Mouse (Mus musculus) heart, embryonic 11.5 days (tissue): ENCODE measurements around the gene Sh3pxd2a. TPM values are rescaled to one million over a fixed set of nuclear protein-coding genes. Genes with fewer than 3 reads are reported as not detected.

Experiments used
- ATAC-seq: fragments of 200-750 bp; cut with Nextera tagmentation; replicated peaks from 2 replicates; pipeline ENCODE4 v1.8.0; 2017; ENCODE audit warnings: moderate library complexity; ENCODE audit not compliant: insufficient number of reproducible peaks, low FRiP score, low TSS enrichment
- H3K27ac ChIP-seq: fragments of 300-500 bp; sonication (generic); 2 replicates; pipeline ENCODE4 v1.5.1; 2014; ENCODE audit warnings: mild to moderate bottlenecking, low read depth, low read length
- H3K27me3 ChIP-seq: fragments of 300-500 bp; sonication (generic); 2 replicates; pipeline ENCODE4 v1.6.1; 2014; ENCODE audit warnings: mild to moderate bottlenecking, low read length, mixed read lengths; ENCODE audit not compliant: control insufficient read depth, insufficient read depth
- H3K36me3 ChIP-seq: fragments of 300-500 bp; sonication (generic); 2 replicates; pipeline ENCODE4 v1.6.1; 2014; ENCODE audit warnings: mild to moderate bottlenecking, low read length, moderate library complexity, mixed read lengths; ENCODE audit not compliant: control insufficient read depth, insufficient read depth
- H3K4me1 ChIP-seq: fragments of 300-500 bp; sonication (generic); 2 replicates; pipeline ENCODE4 v1.6.1; 2014; ENCODE audit warnings: low read length; ENCODE audit not compliant: control insufficient read depth, insufficient read depth
- H3K4me2 ChIP-seq: fragments of 300-500 bp; sonication (generic); 2 replicates; pipeline ENCODE4 v1.6.1; 2014; ENCODE audit warnings: mild to moderate bottlenecking, moderate library complexity
- H3K4me3 ChIP-seq: fragments of 300-500 bp; sonication (generic); 2 replicates; pipeline ENCODE4 v1.5.1; 2014; ENCODE audit warnings: low read depth, low read length
- H3K9ac ChIP-seq: fragments of 300-500 bp; sonication (generic); 2 replicates; pipeline ENCODE4 v1.6.1; 2014; ENCODE audit warnings: mild to moderate bottlenecking, low read depth, low read length, moderate library complexity
- H3K9me3 ChIP-seq: fragments of 300-500 bp; sonication (generic); replicated peaks from 2 replicates; pipeline ENCODE4 v1.6.1; 2016; ENCODE audit warnings: low read length; ENCODE audit not compliant: control insufficient read depth
- WGBS: fragments of 180-500 bp; shearing (Covaris S2); extraction: QIAGEN DNeasy Blood & Tissue Kit; methylation state at CpG from one replicate; pipeline ENCODE4 v1.1.7; 2014; ENCODE audit not compliant: insufficient replicate concordance; 5-methylcytosine and 5-hydroxymethylcytosine counted together
- polyA plus RNA-seq: library from polyadenylated mRNA; unstranded; fragments of >200 nt; fragmentation: Nextera tagmentation; extraction: Ambion mirVana; gene quantifications from 2 replicates; pipeline ENCODE4 v1.2.1, GENCODE M21; 2014

The Sh3pxd2a gene
- polyA plus RNA-seq, 1 experiment from 2014 or later: 10.1 TPM

GRCm38 (mm10) chr19:47508191-47508590 is 44.0 kb upstream of the Sh3pxd2a start:
- H3K4me3 ChIP-seq: no peak overlapping the region
- no peak overlapping the region for H3K4me2 ChIP-seq
- no peaks in the 10 kb centered on the region for H3K36me3 ChIP-seq
- no peak for ATAC-seq
- peak overlapping the region; percentile 50; the same call in 1 of the 2 replicates for H3K27ac ChIP-seq
- 62% methylated on average over 3 of the region's 3 CpGs for WGBS
- no peaks in the 10 kb centered on the region for H3K9me3 ChIP-seq
- peak overlapping the region; percentile 46; the same call in 1 of the 2 replicates for H3K9ac ChIP-seq
- H3K4me1 ChIP-seq: peaks cover 35% of the 10 kb centered on the region
- no peaks in the 10 kb centered on the region for H3K27me3 ChIP-seq

- Histone ChIP-seq H3K36me3 (no peaks in the 10 kb centered on the region; the same call in 1 of the 2 replicates), H3K9ac (no peak overlapping the region), H3K9me3 (no peaks in the 10 kb centered on the region), H3K27ac (no peak overlapping the region), H3K27me3 (no peaks in the 10 kb centered on the region), H3K4me2 (no peak overlapping the region), H3K4me1 (peaks cover 29% of the 10 kb centered on the region), H3K4me3 (no peak overlapping the region)
- WGBS: 57% methylated on average over 27 of the region's 27 CpGs
- no peak for ATAC-seq
Measured at GRCm38 (mm10) chr19:47507128-47508121, 43.2 kb upstream of the Sh3pxd2a start.

GRCm38 (mm10) chr19:47503625-47504024 is 39.4 kb upstream of the Sh3pxd2a start:
- Histone ChIP-seq H3K4me1 (peaks cover 15% of the 10 kb centered on the region), H3K4me3 (no peak overlapping the region), H3K9ac (no peak overlapping the region), H3K9me3 (no peaks in the 10 kb centered on the region), H3K36me3 (no peaks in the 10 kb centered on the region; the same call in 1 of the 2 replicates), H3K27me3 (no peaks in the 10 kb centered on the region), H3K4me2 (no peak overlapping the region), H3K27ac (no peak overlapping the region)
- no peak for ATAC-seq
- 65% methylated on average over 4 of the region's 4 CpGs for WGBS

- no peak for ATAC-seq
- 66% methylated on average over 8 of the region's 8 CpGs for WGBS
- Histone ChIP-seq H3K9ac (no peak overlapping the region), H3K36me3 (no peaks in the 10 kb centered on the region; the same call in 1 of the 2 replicates), H3K4me1 (peaks cover 10% of the 10 kb centered on the region), H3K9me3 (no peaks in the 10 kb centered on the region), H3K4me3 (no peak overlapping the region), H3K4me2 (no peak overlapping the region), H3K27me3 (no peaks in the 10 kb centered on the region), H3K27ac (no peak overlapping the region)
Measured at GRCm38 (mm10) chr19:47502563-47502962, 38.4 kb upstream of the Sh3pxd2a start.

- H3K36me3 ChIP-seq: no peaks in the 10 kb centered on the region; the same call in 1 of the 2 replicates
- H3K4me3 ChIP-seq: no peak overlapping the region
- H3K27ac ChIP-seq: no peak overlapping the region
- no peaks in the 10 kb centered on the region for H3K9me3 ChIP-seq
- no peak overlapping the region for H3K9ac ChIP-seq
- 78% methylated on average over 11 of the region's 11 CpGs for WGBS
- H3K4me2 ChIP-seq: no peak overlapping the region
- no peaks in the 10 kb centered on the region for H3K27me3 ChIP-seq
- peaks cover 10% of the 10 kb centered on the region for H3K4me1 ChIP-seq
- no peak for ATAC-seq
Measured at GRCm38 (mm10) chr19:47500389-47501011, 36.3 kb upstream of the Sh3pxd2a start.

- no peak overlapping the region for H3K4me3 ChIP-seq
Measured at GRCm38 (mm10) chr19:47499841-47500240, 35.6 kb upstream of the Sh3pxd2a start.

GRCm38 (mm10) chr19:47498942-47499341 is 34.7 kb upstream of the Sh3pxd2a start:
- H3K9me3 ChIP-seq: no peaks in the 10 kb centered on the region
- H3K9ac ChIP-seq: peak overlapping the region; percentile 39; the same call in 1 of the 2 replicates
- no peak for ATAC-seq
- no peaks in the 10 kb centered on the region for H3K27me3 ChIP-seq
- no peak overlapping the region for H3K4me3 ChIP-seq
- no peak overlapping the region for H3K27ac ChIP-seq
- no peak overlapping the region for H3K4me2 ChIP-seq
- H3K36me3 ChIP-seq: no peaks in the 10 kb centered on the region; the same call in 1 of the 2 replicates
- H3K4me1 ChIP-seq: peaks cover 10% of the 10 kb centered on the region
- 39% methylated on average over 4 of the region's 4 CpGs for WGBS

More at GRCm38 (mm10) chr19:47499841-47500240, 35.6 kb upstream of the Sh3pxd2a start:
- ATAC-seq: no peak
- 81% methylated on average over 5 of the region's 5 CpGs for WGBS
- no peaks in the 10 kb centered on the region for H3K9me3 ChIP-seq
- H3K9ac ChIP-seq: no peak overlapping the region
- no peak overlapping the region for H3K4me2 ChIP-seq
- peaks cover 10% of the 10 kb centered on the region for H3K4me1 ChIP-seq
- H3K36me3 ChIP-seq: no peaks in the 10 kb centered on the region; the same call in 1 of the 2 replicates
- H3K27me3 ChIP-seq: no peaks in the 10 kb centered on the region
- no peak overlapping the region for H3K27ac ChIP-seq

- Histone ChIP-seq H3K36me3 (no peaks in the 10 kb centered on the region; the same call in 1 of the 2 replicates), H3K9me3 (no peaks in the 10 kb centered on the region), H3K9ac (no peak overlapping the region), H3K27ac (no peak overlapping the region), H3K4me1 (peaks cover 14% of the 10 kb centered on the region), H3K4me2 (no peak overlapping the region), H3K27me3 (no peaks in the 10 kb centered on the region), H3K4me3 (no peak overlapping the region)
- no peak for ATAC-seq
- 90% methylated on average over 6 of the region's 6 CpGs for WGBS
Measured at GRCm38 (mm10) chr19:47497736-47498135, 33.5 kb upstream of the Sh3pxd2a start.
